Mouse (Mus musculus) embryo, embryonic 10 days (tissue): ENCODE measurements around the gene Il6ra.

Experiments
- DNase-seq: peaks from one replicate; pipeline ENCODE4 v3.0.0-alpha.2; 2015; ENCODE audit warnings: low spot score

The Il6ra gene

GRCm38 (mm10) chr3:89912543-89913391, at the start of gene Il6ra:
TSS of gene Il6ra (minus strand) at chr3:89913196.
- DNase-seq, result peak; percentile 74

- peak; percentile 9 for DNase-seq
These were observed 49.2 kb upstream of the Il6ra start for GRCm38 (mm10) chr3:89962059-89962750.

DNA sequence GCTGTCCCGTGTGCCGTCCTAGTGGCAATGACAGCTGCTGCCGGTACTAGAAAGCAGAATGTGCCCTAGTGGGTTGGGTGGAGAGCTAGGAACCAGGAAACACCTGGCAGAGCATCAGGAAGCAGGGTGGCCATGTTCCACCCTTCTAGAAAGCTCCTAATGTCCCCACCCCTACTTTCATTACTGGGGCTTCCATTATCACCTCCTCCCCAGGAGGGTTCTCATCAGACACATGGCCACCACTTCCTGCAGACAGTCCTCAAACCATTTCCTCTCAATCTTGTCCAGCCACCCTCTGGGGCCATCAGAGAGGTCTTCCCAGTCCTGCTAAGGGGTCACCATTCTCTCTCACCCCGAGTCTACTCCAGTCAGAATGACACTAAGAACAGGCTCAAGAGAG, 48.4 kb upstream of the Il6ra start:
- no peak for DNase-seq

DNA sequence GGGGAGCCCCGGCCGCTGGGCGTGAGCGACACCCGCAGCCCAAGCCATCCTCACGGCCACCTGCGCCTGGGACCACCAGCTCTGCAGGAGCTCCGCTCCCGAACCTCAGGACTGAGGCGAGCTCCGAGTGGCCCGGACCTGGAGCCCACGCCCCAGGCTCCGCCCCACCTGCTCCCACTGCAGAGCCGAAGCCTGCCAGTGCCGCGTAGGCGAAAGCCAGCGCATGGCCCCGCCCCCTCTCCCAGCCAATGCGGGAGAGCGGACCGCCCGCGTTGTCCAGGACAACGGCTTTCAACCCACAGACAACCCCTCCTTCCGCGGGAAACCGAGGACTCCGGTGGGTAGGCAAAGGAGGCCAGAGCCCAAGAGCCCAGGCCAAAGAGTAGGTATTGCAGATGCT, 47.5 kb upstream of the Il6ra start:
- peak; percentile 91 for DNase-seq

- no peak for DNase-seq
These were observed 46.4 kb upstream of the Il6ra start for GRCm38 (mm10) chr3:89959435-89959834.

- DNase-seq, result no peak
These were observed 44.9 kb upstream of the Il6ra start for GRCm38 (mm10) chr3:89957880-89958279.

DNA sequence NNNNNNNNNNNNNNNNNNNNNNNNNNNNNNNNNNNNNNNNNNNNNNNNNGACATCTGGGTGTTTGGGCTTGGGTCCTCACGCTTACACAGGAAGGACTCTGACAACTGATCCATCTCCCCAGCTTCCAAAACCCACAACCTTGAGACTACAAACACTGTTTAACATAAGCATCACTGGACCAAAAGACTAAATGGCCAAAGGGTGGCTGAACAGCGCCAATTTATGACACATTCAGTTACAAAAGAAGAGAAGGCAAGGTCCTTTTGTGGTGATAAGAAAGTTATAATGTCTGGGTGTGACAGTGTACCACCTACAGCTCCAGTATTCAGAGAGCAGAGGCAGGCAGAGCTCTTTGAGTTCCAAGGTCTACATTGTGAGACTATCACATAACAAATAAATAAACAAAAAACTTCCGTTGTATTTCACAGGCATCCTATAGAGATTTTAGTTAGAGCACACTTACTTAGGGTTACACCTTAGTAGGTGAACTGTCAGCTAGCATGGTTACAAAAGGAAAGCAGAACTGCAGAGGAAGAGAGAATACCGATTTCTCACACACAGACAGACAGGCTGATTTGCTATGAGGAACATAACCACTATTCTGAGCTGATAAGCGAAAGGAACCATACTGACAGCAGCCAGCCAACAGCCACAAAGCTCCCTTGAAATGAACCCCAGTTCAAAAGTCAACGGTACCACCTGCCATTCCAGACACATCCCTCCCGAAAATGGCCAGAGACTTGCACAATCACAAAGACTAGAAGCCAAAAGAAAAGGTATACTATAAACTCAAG, 43.4 kb upstream of the Il6ra start:
- DNase-seq, result no peak

GRCm38 (mm10) chr3:89953420-89953819, 40.4 kb upstream of the Il6ra start:
- DNase-seq, result peak; percentile 92

DNA sequence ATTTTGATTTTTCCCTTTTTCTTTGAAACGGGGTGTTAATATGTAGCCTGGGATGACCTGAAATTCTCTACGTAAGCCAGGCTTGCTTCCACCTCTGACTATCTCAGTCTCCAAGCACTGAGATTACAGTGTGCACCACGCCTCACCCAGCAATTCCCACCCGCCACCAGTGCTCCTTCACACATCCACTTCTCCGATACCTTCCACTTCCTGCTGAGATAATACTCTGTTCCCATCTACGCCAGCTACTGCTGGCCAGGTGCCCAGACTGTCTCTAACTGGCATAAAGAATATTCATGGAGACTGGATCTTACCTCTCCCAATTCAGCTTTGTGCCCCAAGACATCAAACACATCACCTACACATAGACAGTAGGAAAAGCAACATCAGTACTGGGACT, 35.7 kb upstream of the Il6ra start:
- no peak for DNase-seq

DNA sequence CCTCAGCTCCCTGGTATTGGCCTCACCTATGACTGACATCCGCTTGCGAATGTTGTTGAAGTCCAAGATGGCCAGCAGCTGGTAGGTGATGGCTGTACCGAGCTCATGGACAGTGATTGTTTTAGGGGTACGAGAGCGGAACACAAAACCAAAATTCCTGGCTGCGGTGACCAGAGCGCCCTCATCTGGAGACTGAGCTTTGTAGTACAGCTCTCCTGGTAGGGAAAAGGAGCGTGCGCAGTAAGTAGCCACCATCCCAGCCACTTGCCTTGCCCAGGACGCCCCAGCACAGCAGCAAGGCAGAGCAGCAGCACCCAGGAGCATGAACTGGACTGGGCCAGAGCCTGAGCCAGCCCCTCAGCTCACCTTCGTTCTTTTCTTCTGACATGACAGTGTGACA, 35.0 kb upstream of the Il6ra start:
- no peak for DNase-seq

DNA sequence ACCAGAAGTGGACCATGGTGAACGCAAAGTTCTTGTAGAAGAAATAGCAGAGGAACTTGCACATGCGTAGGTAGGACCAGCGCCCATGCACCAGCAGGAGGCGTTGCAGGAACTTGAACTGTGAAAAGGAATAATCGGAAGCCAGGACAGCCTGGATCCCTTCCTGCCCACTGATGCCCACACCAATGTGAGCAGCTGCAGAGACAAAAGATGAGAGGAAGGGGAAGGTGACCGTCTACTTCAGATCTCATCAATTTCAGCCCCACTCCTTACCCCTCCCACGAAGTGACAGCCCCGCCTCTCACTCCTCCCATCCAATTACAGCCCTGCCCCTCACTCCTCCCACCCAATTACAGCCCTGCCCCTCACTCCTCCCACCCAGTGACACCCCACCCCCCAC, 32.0 kb upstream of the Il6ra start:
- DNase-seq, result no peak

DNA sequence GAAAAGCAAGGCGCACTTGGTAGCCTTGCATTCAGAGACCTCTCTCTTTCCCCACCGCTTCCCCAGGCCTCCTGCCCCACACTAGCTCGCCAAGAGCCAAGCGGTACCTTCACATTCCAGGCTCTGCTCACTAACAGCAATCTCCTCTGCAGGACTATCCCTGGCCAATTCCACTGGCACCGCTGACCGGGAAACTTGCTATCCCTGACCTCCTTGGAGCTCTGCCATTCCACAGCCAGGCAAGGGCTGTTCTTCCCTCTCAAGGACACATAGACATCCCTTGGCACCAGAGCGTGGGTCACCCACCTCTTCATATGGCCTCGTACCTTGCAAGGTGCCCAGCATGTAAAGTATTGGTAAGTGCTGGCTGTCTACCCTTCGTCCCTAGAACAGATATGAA, 29.9 kb upstream of the Il6ra start:
- DNase-seq, result no peak

DNA sequence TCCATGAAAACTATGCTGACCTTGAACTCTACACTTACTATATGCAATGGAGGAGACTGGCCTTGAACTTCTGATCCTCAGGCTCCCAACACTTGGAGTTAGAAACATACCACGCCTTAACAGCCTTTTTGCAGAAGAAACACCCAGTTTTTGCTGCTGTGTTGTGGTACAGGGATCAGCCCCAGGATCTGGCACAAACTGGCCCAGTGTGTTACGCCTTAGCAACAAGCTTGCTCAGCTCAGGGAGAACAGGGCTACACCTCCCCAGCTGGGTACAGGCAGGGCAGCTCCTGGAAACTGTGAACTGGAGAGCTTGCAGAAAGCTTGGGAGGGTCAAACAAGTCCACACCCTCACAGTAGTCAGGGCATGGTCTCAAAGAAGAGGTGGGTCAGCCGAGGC, 23.5 kb upstream of the Il6ra start:
- DNase-seq, result no peak

GRCm38 (mm10) chr3:89932925-89933324, 19.9 kb upstream of the Il6ra start:
- DNase-seq, result no peak

- no peak for DNase-seq
These were observed 16.0 kb upstream of the Il6ra start for GRCm38 (mm10) chr3:89928956-89929355.

DNA sequence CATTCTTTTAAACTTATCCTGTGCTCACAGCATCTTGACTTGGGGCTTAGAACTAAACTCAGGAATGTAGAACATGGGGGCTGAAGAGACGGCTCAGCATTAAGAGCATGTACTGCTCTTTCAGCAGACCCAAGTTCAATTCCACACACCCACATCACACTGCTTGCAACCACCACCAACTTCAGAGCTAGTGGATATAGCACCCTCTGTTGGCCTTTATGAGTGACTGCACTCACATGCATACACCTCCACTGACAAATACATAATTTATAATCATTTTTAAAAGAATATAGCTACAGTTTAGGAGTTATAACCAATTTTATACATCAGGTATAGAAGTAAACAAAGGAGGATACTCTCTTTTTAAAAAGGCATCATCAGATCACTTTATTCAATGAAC, 13.4 kb upstream of the Il6ra start:
- DNase-seq, result no peak

- no peak for DNase-seq
These were observed 7.7 kb upstream of the Il6ra start for GRCm38 (mm10) chr3:89920711-89921110.

GRCm38 (mm10) chr3:89917408-89917807, 4.4 kb upstream of the Il6ra start:
- no peak for DNase-seq

DNA sequence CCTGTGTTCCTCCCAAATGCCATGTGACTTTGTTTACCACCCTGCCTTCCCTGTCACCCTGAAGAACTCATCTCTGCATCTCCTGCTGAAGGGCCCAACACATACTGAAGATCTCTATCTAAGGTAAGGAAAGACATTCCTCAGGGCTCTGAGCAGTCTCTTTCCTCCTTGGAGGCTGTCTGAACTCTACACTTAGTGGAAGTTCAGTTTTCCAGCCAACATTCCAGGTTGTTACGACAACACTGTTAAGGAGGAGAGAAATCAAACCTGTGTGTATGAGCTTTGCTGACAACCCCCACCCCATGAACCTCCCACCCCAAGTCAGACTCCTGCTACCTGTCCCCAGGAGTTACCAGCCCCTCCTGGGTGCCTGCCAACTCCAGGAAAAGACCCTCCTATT, 3.6 kb upstream of the Il6ra start:
- no peak for DNase-seq

DNA sequence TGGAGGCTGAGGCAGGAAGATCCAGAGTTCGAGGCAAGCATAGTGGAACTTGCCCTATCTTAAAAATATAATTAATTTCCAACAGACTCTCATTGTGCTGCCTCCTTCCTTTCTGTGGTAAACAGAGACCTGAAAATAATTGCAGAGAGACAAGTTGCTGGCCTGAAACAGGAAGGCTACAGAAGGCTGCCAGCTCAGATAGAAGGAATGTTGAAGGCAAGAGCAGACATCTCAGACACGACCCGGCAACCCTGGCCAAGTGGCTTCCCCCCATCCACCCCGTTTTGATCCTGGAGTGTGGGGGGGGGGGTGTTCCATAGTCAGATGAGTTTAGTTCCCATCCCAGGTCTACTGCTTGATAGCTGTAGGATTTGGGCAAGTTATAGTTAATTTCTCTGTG, 1.7 kb upstream of the Il6ra start:
- DNase-seq, result no peak

DNA sequence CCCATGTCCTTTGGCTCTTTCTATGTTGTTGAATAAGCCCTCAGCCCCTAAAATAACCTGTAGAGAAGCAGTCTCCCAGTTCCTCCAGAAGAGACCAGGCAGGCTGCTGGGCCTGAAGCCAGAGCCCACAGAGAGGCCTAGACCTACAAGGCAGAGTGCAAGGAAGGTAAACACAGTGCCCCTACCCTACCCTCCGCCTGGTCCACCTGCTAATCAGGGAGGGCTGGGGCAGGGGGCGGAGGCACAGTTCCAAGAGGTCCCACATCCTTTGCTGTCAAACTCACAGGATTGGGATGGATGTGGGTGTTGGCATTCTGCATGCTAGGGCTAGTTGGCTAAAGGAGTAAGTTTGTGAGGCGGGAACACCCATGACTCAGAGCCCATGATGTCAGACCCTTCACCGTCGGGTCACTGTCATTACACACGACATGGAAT, 871 bp downstream of the Il6ra start:
- no peak for DNase-seq

GRCm38 (mm10) chr3:89911207-89911606, 1.8 kb downstream of the Il6ra start:
- no peak for DNase-seq
